ENCODE assay signal across 19 mouse cellular contexts in genomic region chr5:13629916-13630315, GRCm38 (mm10).
A peak's percentile ranks its signal among the peaks of the same experiment; 100 is the strongest.
DNase-seq lines count a peak whose midpoint lies in the region; ATAC-seq and TF ChIP-seq lines count a peak whose summit lies in the region.
"Had no signal": no experiment of that assay in that cellular context is flagged by ENCODE, and none has a peak within 500 bp of the region (broad histone marks: within the 10 kb centered on the region; RNA-seq: fewer than 3 reads in every experiment).

No protein-coding gene starts in this region.

- H3K36me3 ChIP-seq in hindbrain, embryonic 10.5 days = no peaks in the 10 kb centered on the region
- no peaks in the 10 kb centered on the region for H3K36me3 ChIP-seq in hindbrain, postnatal 0 days (ENCODE audit: insufficient read depth, low read length)
- no peaks in the 10 kb centered on the region for H3K36me3 ChIP-seq in neural tube, embryonic 12.5 days
- H3K36me3 ChIP-seq in neural tube, embryonic 15.5 days = no peaks in the 10 kb centered on the region
- H3K36me3 ChIP-seq: heart, embryonic 10.5 days; hindbrain, embryonic 12.5 days; intestine, embryonic 15.5 days; limb, embryonic 12.5 days; liver, embryonic 12.5 days had no signal

- H3K4me2 ChIP-seq in hindbrain, postnatal 0 days (ENCODE audit: low read depth, low read length) = no peak overlapping the region
- H3K4me2 ChIP-seq in neural tube, embryonic 12.5 days (replicated peaks) = no peak overlapping the region
- H3K4me2 ChIP-seq in neural tube, embryonic 15.5 days = no peak overlapping the region
- H3K4me2 ChIP-seq: hindbrain, embryonic 12.5 days; intestine, embryonic 15.5 days; limb, embryonic 12.5 days; liver, embryonic 12.5 days had no signal

- no peak for ATAC-seq in hindbrain, postnatal 0 days
- peak; percentile 18; the same call in 1 of the 2 replicates for ATAC-seq in neural tube, embryonic 12.5 days (ENCODE audit: low FRiP score, low read depth)
- ATAC-seq in neural tube, embryonic 15.5 days (ENCODE audit: low FRiP score) = no peak
- ATAC-seq: activated CD4-positive, CD25-positive, alpha-beta regulatory T cell, adult 4 months; forebrain, embryonic 16.5 days; intestine, embryonic 15.5 days; liver, embryonic 12.5 days; Patski had no signal

- peaks cover 23% of the 10 kb centered on the region for H3K4me1 ChIP-seq in hindbrain, embryonic 10.5 days (replicated peaks)
- no peaks in the 10 kb centered on the region for H3K4me1 ChIP-seq in hindbrain, postnatal 0 days (ENCODE audit: insufficient read depth, low read length)
- peaks cover under 1% of the 10 kb centered on the region; the same call in 1 of the 2 replicates for H3K4me1 ChIP-seq in neural tube, embryonic 12.5 days
- peaks cover 4% of the 10 kb centered on the region; the same call in 1 of the 2 replicates for H3K4me1 ChIP-seq in neural tube, embryonic 15.5 days
- H3K4me1 ChIP-seq: hindbrain, embryonic 12.5 days; intestine, embryonic 15.5 days; liver, embryonic 12.5 days had no signal

- no peaks in the 10 kb centered on the region for H3K9me3 ChIP-seq in hindbrain, embryonic 10.5 days
- no peaks in the 10 kb centered on the region for H3K9me3 ChIP-seq in hindbrain, postnatal 0 days (ENCODE audit: low read length)
- no peaks in the 10 kb centered on the region for H3K9me3 ChIP-seq in neural tube, embryonic 12.5 days
- H3K9me3 ChIP-seq in neural tube, embryonic 15.5 days (replicated peaks) = no peaks in the 10 kb centered on the region
- H3K9me3 ChIP-seq: heart, embryonic 10.5 days; hindbrain, embryonic 12.5 days; intestine, embryonic 15.5 days; limb, embryonic 12.5 days; liver, embryonic 12.5 days had no signal

- no peak overlapping the region for H3K4me3 ChIP-seq in hindbrain, embryonic 10.5 days
- no peak overlapping the region for H3K4me3 ChIP-seq in hindbrain, postnatal 0 days (ENCODE audit: low read length)
- H3K4me3 ChIP-seq in neural tube, embryonic 12.5 days = no peak overlapping the region
- H3K4me3 ChIP-seq in neural tube, embryonic 15.5 days (replicated peaks) = no peak overlapping the region
- H3K4me3 ChIP-seq: heart, embryonic 10.5 days; hindbrain, embryonic 12.5 days; intestine, embryonic 15.5 days; limb, embryonic 12.5 days; liver, embryonic 12.5 days had no signal

- TF ChIP-seq CTCF in hindbrain, postnatal 0 days (IDR thresholded peaks at IDR 0.05; ENCODE audit: low read depth) = no peak

- peak; percentile 33 for DNase-seq in hindbrain, embryonic 10.5 days (ENCODE audit: low spot score)
- no peak for DNase-seq in hindbrain, postnatal 0 days (ENCODE audit: low spot score)
- DNase-seq in embryo, embryonic 9.5 days (ENCODE audit: extremely low spot score) = peak; percentile 22
- DNase-seq in thymus, postnatal 25 days = no peak
- DNase-seq in B cell, adult 2 months = no peak
- DNase-seq: adrenal gland, postnatal 10 days; cerebellum, adult 9-11 months; lung, adult 2 months; lung, postnatal 36 days had no signal

- 6% methylated on average over 5 of the region's 5 CpGs for WGBS in hindbrain, embryonic 10.5 days
- 22% methylated on average over 5 of the region's 5 CpGs for WGBS in hindbrain, postnatal 0 days
- WGBS in neural tube, embryonic 12.5 days = 19% methylated on average over 5 of the region's 5 CpGs
- 21% methylated on average over 5 of the region's 5 CpGs for WGBS in neural tube, embryonic 15.5 days

- no peak overlapping the region for H3K9ac ChIP-seq in hindbrain, postnatal 0 days (replicated peaks; ENCODE audit: low read length)
- no peak overlapping the region for H3K9ac ChIP-seq in neural tube, embryonic 12.5 days
- H3K9ac ChIP-seq in neural tube, embryonic 15.5 days (replicated peaks) = no peak overlapping the region
- H3K9ac ChIP-seq: hindbrain, embryonic 12.5 days; intestine, embryonic 15.5 days; limb, embryonic 12.5 days; liver, embryonic 12.5 days had no signal

- peaks cover 26% of the 10 kb centered on the region for H3K27me3 ChIP-seq in hindbrain, embryonic 10.5 days (ENCODE audit: insufficient read depth, poor library complexity, severe bottlenecking)
- H3K27me3 ChIP-seq in hindbrain, postnatal 0 days (ENCODE audit: insufficient read depth, low read length) = no peaks in the 10 kb centered on the region
- H3K27me3 ChIP-seq in neural tube, embryonic 12.5 days (replicated peaks) = no peaks in the 10 kb centered on the region
- no peaks in the 10 kb centered on the region for H3K27me3 ChIP-seq in neural tube, embryonic 15.5 days (replicated peaks)
- H3K27me3 ChIP-seq: intestine, embryonic 15.5 days; limb, embryonic 12.5 days; liver, embryonic 12.5 days; Patski had no signal

- no peak overlapping the region for H3K27ac ChIP-seq in hindbrain, embryonic 10.5 days
- no peak overlapping the region for H3K27ac ChIP-seq in hindbrain, postnatal 0 days
- H3K27ac ChIP-seq in neural tube, embryonic 12.5 days = no peak overlapping the region
- no peak overlapping the region for H3K27ac ChIP-seq in neural tube, embryonic 15.5 days (replicated peaks)
- H3K27ac ChIP-seq: heart, embryonic 10.5 days; hindbrain, embryonic 12.5 days; intestine, embryonic 15.5 days; limb, embryonic 12.5 days; liver, embryonic 12.5 days had no signal

Comparison
In these comparisons a context has a peak if more than half of its experiments do, and no peak if none do; other contexts are left out.
1. DNase-seq: peak in hindbrain, embryonic 10.5 days (single experiment) and embryo, embryonic 9.5 days (single experiment); none in hindbrain, postnatal 0 days (single experiment), thymus, postnatal 25 days (single experiment) and B cell, adult 2 months (0 of 2).